Mouse (Mus musculus): ENCODE measurements around the gene Ihh. TPM values are rescaled to one million over a fixed set of nuclear protein-coding genes. Genes with fewer than 3 reads are reported as not detected.

The Ihh gene
- 0.75 and 0.94 TPM in 2 replicates for polyA plus RNA-seq (2012; rRNA removed)

GRCm38 (mm10) chr1:74951556-74952210 lies at the start of gene Ihh:
Gene Ihh, minus strand, starts transcription at chr1:74951672.
- Histone ChIP-seq H3K27ac (ENCODE audit: control insufficient read depth, insufficient read depth, low read length) (no peak within 1 kb of the TSS), H3K4me3 (ENCODE audit: control insufficient read depth, insufficient read depth, low read length) (no peak within 1 kb of the TSS), H3K4me1 (replicated peaks; ENCODE audit: control insufficient read depth, insufficient read depth, low read length) (no peaks in the 10 kb centered on the region), H3K36me3 (ENCODE audit: control insufficient read depth, insufficient read depth, low read length) (no peaks in the 10 kb centered on the region), H3K27me3 (ENCODE audit: control insufficient read depth, insufficient read depth, low read length) (peaks cover 8% of the 10 kb centered on the region; the same call in 1 of the 2 replicates)
- 7% methylated on average over 55 of the region's 55 CpGs for WGBS
- no peak for DNase-seq
- TF ChIP-seq POLR2A (IDR thresholded peaks at IDR 0.05; ENCODE audit: control insufficient read depth, extremely low read depth, insufficient read depth, low read length, poor library complexity) (no peak), CTCF (IDR thresholded peaks at IDR 0.05; ENCODE audit: borderline replicate concordance, control insufficient read depth, extremely low read depth, insufficient read depth, low read length, poor library complexity) (no peak)

- H3K36me3 ChIP-seq (ENCODE audit: control insufficient read depth, insufficient read depth, low read length), result no peaks in the 10 kb centered on the region
- WGBS, result 81% methylated on average over 6 of the region's 6 CpGs
- DNase-seq, result no peak
- TF ChIP-seq POLR2A (IDR thresholded peaks at IDR 0.05; ENCODE audit: control insufficient read depth, extremely low read depth, insufficient read depth, low read length, poor library complexity), result no peak
- no peak for TF ChIP-seq CTCF (IDR thresholded peaks at IDR 0.05; ENCODE audit: borderline replicate concordance, control insufficient read depth, extremely low read depth, insufficient read depth, low read length, poor library complexity)
- H3K4me1 ChIP-seq (replicated peaks; ENCODE audit: control insufficient read depth, insufficient read depth, low read length), result no peaks in the 10 kb centered on the region
- H3K4me3 ChIP-seq (ENCODE audit: control insufficient read depth, insufficient read depth, low read length), result no peak overlapping the region
- no peaks in the 10 kb centered on the region for H3K27me3 ChIP-seq (ENCODE audit: control insufficient read depth, insufficient read depth, low read length)
- no peak overlapping the region for H3K27ac ChIP-seq (ENCODE audit: control insufficient read depth, insufficient read depth, low read length)
Measured at GRCm38 (mm10) chr1:75001183-75001582, 49.7 kb upstream of the Ihh start.

- H3K4me3 ChIP-seq (ENCODE audit: control insufficient read depth, insufficient read depth, low read length), result no peak overlapping the region
- H3K27ac ChIP-seq (ENCODE audit: control insufficient read depth, insufficient read depth, low read length), result no peak overlapping the region
- peak; percentile 20 for DNase-seq
- H3K4me1 ChIP-seq (replicated peaks; ENCODE audit: control insufficient read depth, insufficient read depth, low read length), result no peaks in the 10 kb centered on the region
- 3% methylated on average over 1 of the region's 1 CpGs for WGBS
- no peaks in the 10 kb centered on the region for H3K36me3 ChIP-seq (ENCODE audit: control insufficient read depth, insufficient read depth, low read length)
- no peak for TF ChIP-seq POLR2A (IDR thresholded peaks at IDR 0.05; ENCODE audit: control insufficient read depth, extremely low read depth, insufficient read depth, low read length, poor library complexity)
- no peak for TF ChIP-seq CTCF (IDR thresholded peaks at IDR 0.05; ENCODE audit: borderline replicate concordance, control insufficient read depth, extremely low read depth, insufficient read depth, low read length, poor library complexity)
- no peaks in the 10 kb centered on the region for H3K27me3 ChIP-seq (ENCODE audit: control insufficient read depth, insufficient read depth, low read length)
Measured at GRCm38 (mm10) chr1:75000496-75000895, 49.0 kb upstream of the Ihh start.

GRCm38 (mm10) chr1:74999173-74999572 lies 47.7 kb upstream of the Ihh start:
- Histone ChIP-seq H3K4me3 (ENCODE audit: control insufficient read depth, insufficient read depth, low read length) (no peak overlapping the region), H3K4me1 (replicated peaks; ENCODE audit: control insufficient read depth, insufficient read depth, low read length) (no peaks in the 10 kb centered on the region), H3K36me3 (ENCODE audit: control insufficient read depth, insufficient read depth, low read length) (no peaks in the 10 kb centered on the region), H3K27ac (ENCODE audit: control insufficient read depth, insufficient read depth, low read length) (no peak overlapping the region), H3K27me3 (ENCODE audit: control insufficient read depth, insufficient read depth, low read length) (no peaks in the 10 kb centered on the region)
- 78% methylated on average over 5 of the region's 5 CpGs for WGBS
- TF ChIP-seq POLR2A (IDR thresholded peaks at IDR 0.05; ENCODE audit: control insufficient read depth, extremely low read depth, insufficient read depth, low read length, poor library complexity) (no peak), CTCF (IDR thresholded peaks at IDR 0.05; ENCODE audit: borderline replicate concordance, control insufficient read depth, extremely low read depth, insufficient read depth, low read length, poor library complexity) (no peak)
- DNase-seq, result no peak

- 52% methylated on average over 2 of the region's 2 CpGs for WGBS
- Histone ChIP-seq H3K27ac (ENCODE audit: control insufficient read depth, insufficient read depth, low read length) (no peak overlapping the region), H3K4me1 (replicated peaks; ENCODE audit: control insufficient read depth, insufficient read depth, low read length) (no peaks in the 10 kb centered on the region), H3K36me3 (ENCODE audit: control insufficient read depth, insufficient read depth, low read length) (no peaks in the 10 kb centered on the region), H3K27me3 (ENCODE audit: control insufficient read depth, insufficient read depth, low read length) (no peaks in the 10 kb centered on the region), H3K4me3 (ENCODE audit: control insufficient read depth, insufficient read depth, low read length) (no peak overlapping the region)
- TF ChIP-seq POLR2A (IDR thresholded peaks at IDR 0.05; ENCODE audit: control insufficient read depth, extremely low read depth, insufficient read depth, low read length, poor library complexity), result no peak
- DNase-seq, result no peak
Measured at GRCm38 (mm10) chr1:74997231-74997630, 45.8 kb upstream of the Ihh start.

- no peak for DNase-seq
- no peaks in the 10 kb centered on the region for H3K36me3 ChIP-seq (ENCODE audit: control insufficient read depth, insufficient read depth, low read length)
- H3K27me3 ChIP-seq (ENCODE audit: control insufficient read depth, insufficient read depth, low read length), result no peaks in the 10 kb centered on the region
- H3K27ac ChIP-seq (ENCODE audit: control insufficient read depth, insufficient read depth, low read length), result no peak overlapping the region
- H3K4me3 ChIP-seq (ENCODE audit: control insufficient read depth, insufficient read depth, low read length), result no peak overlapping the region
- no peaks in the 10 kb centered on the region for H3K4me1 ChIP-seq (replicated peaks; ENCODE audit: control insufficient read depth, insufficient read depth, low read length)
- 96% methylated on average over 8 of the region's 8 CpGs for WGBS
- no peak for TF ChIP-seq CTCF (IDR thresholded peaks at IDR 0.05; ENCODE audit: borderline replicate concordance, control insufficient read depth, extremely low read depth, insufficient read depth, low read length, poor library complexity)
- TF ChIP-seq POLR2A (IDR thresholded peaks at IDR 0.05; ENCODE audit: control insufficient read depth, extremely low read depth, insufficient read depth, low read length, poor library complexity), result no peak
Measured at GRCm38 (mm10) chr1:74977001-74977400, 25.5 kb upstream of the Ihh start.

- no peak overlapping the region for H3K27ac ChIP-seq (ENCODE audit: control insufficient read depth, insufficient read depth, low read length)
- H3K4me3 ChIP-seq (ENCODE audit: control insufficient read depth, insufficient read depth, low read length), result no peak overlapping the region
- no peaks in the 10 kb centered on the region for H3K4me1 ChIP-seq (replicated peaks; ENCODE audit: control insufficient read depth, insufficient read depth, low read length)
- WGBS, result 96% methylated on average over 1 of the region's 1 CpGs
- no peak for DNase-seq
- H3K27me3 ChIP-seq (ENCODE audit: control insufficient read depth, insufficient read depth, low read length), result no peaks in the 10 kb centered on the region
- no peaks in the 10 kb centered on the region for H3K36me3 ChIP-seq (ENCODE audit: control insufficient read depth, insufficient read depth, low read length)
- TF ChIP-seq CTCF (IDR thresholded peaks at IDR 0.05; ENCODE audit: borderline replicate concordance, control insufficient read depth, extremely low read depth, insufficient read depth, low read length, poor library complexity) (no peak), POLR2A (IDR thresholded peaks at IDR 0.05; ENCODE audit: control insufficient read depth, extremely low read depth, insufficient read depth, low read length, poor library complexity) (no peak)
Measured at GRCm38 (mm10) chr1:74975936-74976335, 24.5 kb upstream of the Ihh start.

All from thymus, adult 2 months (tissue).